Mouse (Mus musculus): Measurements from ENCODE around the gene Antxr1. TPM values are rescaled to one million over a fixed set of nuclear protein-coding genes. Genes with fewer than 3 reads are reported as not detected.

The Antxr1 gene
- total RNA-seq, 2 experiments from 2014 or later: not detected

Other genes with a start within 250 kb of the Antxr1 start
- gene D6Ertd527e, start 231.1 kb downstream of the Antxr1 start, total RNA-seq (2014; fragmentation: Nextera tagmentation): not detected in 2 replicates
- not detected in 2 replicates for gene D6Ertd527e, start 231.1 kb downstream of the Antxr1 start, total RNA-seq (2017)
- gene Gkn1, start 15.1 kb upstream of the Antxr1 start, total RNA-seq (2014; fragmentation: Nextera tagmentation): not detected in 2 replicates
- gene Gkn1, start 15.1 kb upstream of the Antxr1 start, total RNA-seq (2017): not detected in 2 replicates
- gene Gkn2, start 37.5 kb upstream of the Antxr1 start, total RNA-seq (2014; fragmentation: Nextera tagmentation): not detected in 2 replicates
- gene Gkn2, start 37.5 kb upstream of the Antxr1 start, total RNA-seq (2017): not detected in 2 replicates
- gene Gkn3, start 53.1 kb upstream of the Antxr1 start, total RNA-seq (2014; fragmentation: Nextera tagmentation): not detected in 2 replicates
- gene Gkn3, start 53.1 kb upstream of the Antxr1 start, total RNA-seq (2017): not detected in 2 replicates
- not detected in 2 replicates for gene Bmp10, start 93.2 kb upstream of the Antxr1 start, total RNA-seq (2014; fragmentation: Nextera tagmentation)
- not detected in 2 replicates for gene Bmp10, start 93.2 kb upstream of the Antxr1 start, total RNA-seq (2017)
- gene Arhgap25, start 197.4 kb upstream of the Antxr1 start, total RNA-seq (2014; fragmentation: Nextera tagmentation): 4.4 and 6.9 TPM in 2 replicates
- 8.5 and 9.0 TPM in 2 replicates for gene Arhgap25, start 197.4 kb upstream of the Antxr1 start, total RNA-seq (2017)

All from megakaryocyte-erythroid progenitor cell, adult 5-6 weeks (primary cell).